Mouse (Mus musculus) neural tube, embryonic 14.5 days (tissue): ENCODE results near the gene Gm12216. TPM values are rescaled to one million over a fixed set of nuclear protein-coding genes. Genes with fewer than 3 reads are reported as not detected.

Experiments used
- ATAC-seq: fragments of 200-750 bp; cut with Nextera tagmentation; 2 replicates; pipeline ENCODE4 v1.8.0; 2017; ENCODE audit warnings: low read depth, mild to moderate bottlenecking, moderate TSS enrichment, moderate library complexity
- H3K27ac ChIP-seq: fragments of 300-500 bp; sonication (generic); 2 replicates; pipeline ENCODE4 v1.5.1; 2014; ENCODE audit warnings: low read depth, mild to moderate bottlenecking, control low read depth, low read length, moderate library complexity, mixed read lengths
- H3K27me3 ChIP-seq: fragments of 300-500 bp; sonication (generic); 2 replicates; pipeline ENCODE4 v1.6.1; 2014; ENCODE audit warnings: low read length; ENCODE audit not compliant: control insufficient read depth, insufficient read depth
- H3K36me3 ChIP-seq: fragments of 300-500 bp; sonication (generic); 2 replicates; pipeline ENCODE4 v1.6.1; 2014; ENCODE audit warnings: low read length, mixed read lengths; ENCODE audit not compliant: control insufficient read depth, insufficient read depth
- H3K4me1 ChIP-seq: fragments of 300-500 bp; sonication (generic); 2 replicates; pipeline ENCODE4 v1.6.1; 2014; ENCODE audit warnings: low read length; ENCODE audit not compliant: control insufficient read depth, insufficient read depth
- H3K4me2 ChIP-seq: fragments of 300-500 bp; sonication (generic); 2 replicates; pipeline ENCODE4 v1.6.1; 2014; ENCODE audit warnings: mild to moderate bottlenecking, low read depth, low read length, control low read depth
- H3K4me3 ChIP-seq: fragments of 300-500 bp; sonication (generic); 2 replicates; pipeline ENCODE4 v1.5.1; 2014; ENCODE audit warnings: low read depth, low read length, control low read depth, mixed read lengths
- H3K9ac ChIP-seq: fragments of 300-500 bp; sonication (generic); replicated peaks from 2 replicates; pipeline ENCODE4 v1.6.1; 2014; ENCODE audit warnings: low read depth, mild to moderate bottlenecking, control low read depth, low read length, mixed read lengths
- H3K9me3 ChIP-seq: fragments of 300-500 bp; sonication (generic); 2 replicates; pipeline ENCODE4 v1.6.1; 2016; ENCODE audit warnings: low read length; ENCODE audit not compliant: control insufficient read depth
- WGBS: fragments of 180-500 bp; shearing (Covaris S2); extraction: QIAGEN DNeasy Blood & Tissue Kit; methylation state at CpG from one replicate; pipeline ENCODE4 v1.1.7; 2014; 5-methylcytosine and 5-hydroxymethylcytosine counted together
- microRNA-seq: library from miRNA; unstranded; fragments of <30 nt; microRNA quantifications from one replicate; pipeline ENCODE4, GENCODE M21; 2016
- polyA plus RNA-seq: library from polyadenylated mRNA; unstranded; fragments of >200 nt; fragmentation: Nextera tagmentation; extraction: Ambion mirVana; gene quantifications from 2 replicates; pipeline ENCODE4 v1.2.1, GENCODE M21; 2014

Gene Gm12216
- polyA plus RNA-seq, 1 experiment from 2014 or later, result 0.44 TPM

GRCm38 (mm10) chr11:53736771-53737572, 122.1 kb downstream of the Gm12216 start:
- Histone ChIP-seq H3K27me3 (no peaks in the 10 kb centered on the region), H3K4me3 (no peak overlapping the region), H3K4me2 (no peak overlapping the region), H3K36me3 (no peaks in the 10 kb centered on the region), H3K27ac (no peak overlapping the region), H3K9ac (no peak overlapping the region), H3K9me3 (no peaks in the 10 kb centered on the region), H3K4me1 (no peaks in the 10 kb centered on the region)
- peak; percentile 46; the same call in 1 of the 2 replicates for ATAC-seq
- WGBS, result 51% methylated on average over 14 of the region's 14 CpGs

DNA sequence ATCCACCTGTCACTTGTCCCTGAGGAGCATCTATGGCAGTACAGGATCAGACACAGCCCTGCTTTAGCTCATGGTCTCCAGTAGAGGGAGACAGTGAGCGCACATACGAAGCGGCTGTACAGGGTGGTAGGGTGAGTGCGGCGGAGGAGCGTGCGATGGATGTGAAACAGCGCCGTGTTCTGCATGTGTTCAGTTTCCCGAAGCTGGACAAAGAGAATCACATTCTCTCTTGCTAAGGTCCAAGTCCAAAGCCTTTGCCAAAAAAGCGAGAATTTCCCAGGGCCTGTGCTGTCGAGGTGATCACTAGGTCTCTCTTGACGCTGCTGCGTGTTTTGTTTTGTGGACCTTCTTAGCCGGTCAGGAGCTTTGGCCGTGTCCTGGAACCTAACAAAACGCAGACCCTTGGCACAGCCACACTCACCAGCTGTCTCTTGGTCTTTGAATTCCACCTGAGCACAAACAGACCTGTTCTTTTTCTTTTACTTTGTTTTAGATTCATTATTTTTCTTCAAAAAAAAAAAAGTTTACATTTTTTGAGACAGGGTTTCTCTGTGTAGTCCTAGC, 123.3 kb downstream of the Gm12216 start:
- Histone ChIP-seq H3K4me1 (no peaks in the 10 kb centered on the region), H3K4me2 (peak overlapping the region; percentile 31; the same call in 1 of the 2 replicates), H3K27me3 (no peaks in the 10 kb centered on the region), H3K4me3 (no peak overlapping the region), H3K9me3 (no peaks in the 10 kb centered on the region), H3K27ac (no peak overlapping the region), H3K9ac (no peak overlapping the region), H3K36me3 (no peaks in the 10 kb centered on the region)
- ATAC-seq, result peak; percentile 91; the same call in 1 of the 2 replicates
- WGBS, result 18% methylated on average over 17 of the region's 17 CpGs

DNA sequence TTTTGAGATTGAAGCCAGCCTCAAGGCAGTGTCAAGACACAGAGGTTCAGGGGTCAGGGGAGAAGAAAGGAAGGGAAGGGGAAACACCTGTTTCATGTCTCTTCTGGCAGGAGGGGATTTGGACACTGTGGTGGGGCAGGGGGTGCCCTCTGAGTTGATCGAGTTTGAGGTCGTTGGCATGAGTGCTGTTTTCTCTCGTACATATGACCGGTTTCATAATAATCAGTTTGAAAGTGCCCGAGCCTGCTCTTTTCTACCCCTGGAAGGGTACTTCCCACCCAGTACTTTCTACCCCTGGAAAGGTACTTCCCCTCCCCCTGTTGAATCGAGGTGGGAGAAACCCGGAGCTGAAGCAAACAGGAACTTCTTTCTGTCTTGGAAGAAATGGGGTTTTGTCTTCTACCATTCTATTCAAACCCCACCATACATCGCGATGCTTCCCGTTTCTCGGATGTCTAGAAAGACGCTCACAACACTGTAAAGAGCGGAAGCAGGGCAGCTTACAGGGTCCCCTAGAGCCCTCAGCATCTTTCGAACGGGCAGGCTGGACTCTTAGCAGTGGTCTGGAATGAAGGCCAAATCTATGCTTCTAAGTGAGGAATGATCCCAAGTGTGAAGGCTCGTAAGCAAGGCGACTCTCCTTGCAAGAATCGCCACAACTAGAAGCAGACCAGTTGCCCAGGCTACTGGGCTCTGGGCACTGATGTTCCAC, 123.9 kb downstream of the Gm12216 start:
- H3K27ac ChIP-seq, result no peak overlapping the region
- no peak overlapping the region for H3K4me2 ChIP-seq
- H3K4me1 ChIP-seq, result no peaks in the 10 kb centered on the region
- ATAC-seq, result no peak
- H3K36me3 ChIP-seq, result no peaks in the 10 kb centered on the region
- H3K4me3 ChIP-seq, result no peak overlapping the region
- 72% methylated on average over 18 of the region's 18 CpGs for WGBS
- no peaks in the 10 kb centered on the region for H3K9me3 ChIP-seq
- H3K27me3 ChIP-seq, result no peaks in the 10 kb centered on the region
- no peak overlapping the region for H3K9ac ChIP-seq

GRCm38 (mm10) chr11:53734431-53734830, 124.6 kb downstream of the Gm12216 start:
- WGBS, result 90% methylated on average over 2 of the region's 2 CpGs
- no peaks in the 10 kb centered on the region for H3K9me3 ChIP-seq
- H3K36me3 ChIP-seq, result no peaks in the 10 kb centered on the region
- no peak overlapping the region for H3K9ac ChIP-seq
- H3K4me2 ChIP-seq, result no peak overlapping the region
- no peak overlapping the region for H3K27ac ChIP-seq
- ATAC-seq, result no peak
- no peaks in the 10 kb centered on the region for H3K4me1 ChIP-seq
- no peaks in the 10 kb centered on the region for H3K27me3 ChIP-seq
- no peak overlapping the region for H3K4me3 ChIP-seq

DNA sequence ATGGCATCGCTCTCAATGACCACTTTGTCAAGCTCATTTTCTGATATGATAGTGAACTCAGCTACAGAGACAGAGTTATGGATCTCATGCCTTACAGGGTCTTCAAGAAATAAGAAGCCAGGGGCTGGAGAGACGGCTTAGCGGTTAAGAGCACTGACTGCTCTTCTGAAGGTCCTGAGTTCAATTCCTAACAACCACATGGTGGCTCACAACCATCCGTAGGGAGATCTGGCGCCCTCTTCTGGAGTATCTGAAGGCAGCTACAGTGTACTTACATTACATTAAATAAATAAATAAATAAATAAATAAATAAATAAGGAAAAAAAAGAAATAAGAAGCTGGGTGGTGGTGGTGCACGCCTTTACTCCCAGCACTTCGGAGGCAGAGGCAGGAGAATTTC, 125.2 kb downstream of the Gm12216 start:
- 89% methylated on average over 7 of the region's 7 CpGs for WGBS
- H3K4me2 ChIP-seq, result no peak overlapping the region
- H3K27ac ChIP-seq, result no peak overlapping the region
- H3K9me3 ChIP-seq, result no peaks in the 10 kb centered on the region
- no peak overlapping the region for H3K4me3 ChIP-seq
- H3K4me1 ChIP-seq, result no peaks in the 10 kb centered on the region
- no peak for ATAC-seq
- no peaks in the 10 kb centered on the region for H3K36me3 ChIP-seq
- H3K9ac ChIP-seq, result no peak overlapping the region
- H3K27me3 ChIP-seq, result no peaks in the 10 kb centered on the region

Small RNA genes within 50 kb of the gene (microRNA-seq; reads per million reads assigned to microRNA genes)
- not detected for gene Mir7671

Other genes with a start within 250 kb of the Gm12216 start
- 7.6 and 8.1 TPM in 2 replicates for gene Il4, start 240.6 kb downstream of the Gm12216 start, polyA plus RNA-seq
- gene Il13, start 224.6 kb downstream of the Gm12216 start, polyA plus RNA-seq, result not detected in 2 replicates
- 11.2 and 12.0 TPM in 2 replicates for gene Rad50, start 151.9 kb downstream of the Gm12216 start, polyA plus RNA-seq
- gene Il5, start 138.5 kb downstream of the Gm12216 start, polyA plus RNA-seq, result not detected in 2 replicates
- 1.4 and 3.3 TPM in 2 replicates for gene Irf1, start 89.2 kb downstream of the Gm12216 start, polyA plus RNA-seq
- gene Gm17334, start 86.1 kb downstream of the Gm12216 start, polyA plus RNA-seq, result not detected in 2 replicates
- gene Slc22a5, start 32.4 kb upstream of the Gm12216 start, polyA plus RNA-seq, result 10.9 and 11.4 TPM in 2 replicates
- 3.7 and 3.8 TPM in 2 replicates for gene Slc22a21, start 121.1 kb upstream of the Gm12216 start, polyA plus RNA-seq
- 3.1 and 6.1 TPM in 2 replicates for gene Slc22a4, start 168.8 kb upstream of the Gm12216 start, polyA plus RNA-seq
- 26.5 and 33.1 TPM in 2 replicates for gene Pdlim4, start 209.8 kb upstream of the Gm12216 start, polyA plus RNA-seq
- gene P4ha2, start 240.8 kb upstream of the Gm12216 start, polyA plus RNA-seq, result 10.1 and 12.8 TPM in 2 replicates